Mouse (Mus musculus): ENCODE data around the gene Caln1. TPM values are rescaled to one million over a fixed set of nuclear protein-coding genes. Genes with fewer than 3 reads are reported as not detected.
"Not testable (repeated sequence)": the region's sequence is repeated elsewhere in the genome, so short reads cannot be mapped to it uniquely, and the experiment has no call there.

The Caln1 gene
- polyA plus RNA-seq, 1 experiment from 2014 or later: 49.3 TPM

DNA sequence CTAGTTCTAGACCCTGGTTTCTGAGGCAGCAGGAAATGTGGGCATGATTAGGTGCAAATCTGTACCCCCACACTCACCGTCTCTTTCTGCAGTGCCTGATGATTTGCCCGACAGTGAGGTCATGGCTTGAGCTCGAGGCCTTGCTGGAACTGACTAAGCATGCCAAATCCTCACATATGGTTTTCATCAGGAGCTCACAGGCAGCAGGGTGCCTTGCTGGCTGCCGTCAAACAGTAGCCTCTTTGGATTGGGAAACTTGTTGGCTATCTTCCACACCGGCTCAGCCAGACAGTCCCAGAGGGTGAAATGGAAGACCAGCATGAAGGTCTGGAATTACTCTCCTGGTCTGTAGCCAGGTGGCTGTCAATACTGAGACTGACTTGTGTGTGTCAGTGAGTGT lies 254.0 kb downstream of the Caln1 start:
- no peak overlapping the region for H3K9ac ChIP-seq (ENCODE audit: low read depth, low read length)
- no peaks in the 10 kb centered on the region for H3K36me3 ChIP-seq (ENCODE audit: control insufficient read depth, insufficient read depth, low read length)
- no peak overlapping the region for H3K27ac ChIP-seq (ENCODE audit: low read depth, low read length)
- WGBS: 30% methylated on average over 5 of the region's 5 CpGs
- ATAC-seq: peak; percentile 91
- H3K27me3 ChIP-seq (replicated peaks; ENCODE audit: control insufficient read depth, insufficient read depth, low read length): no peaks in the 10 kb centered on the region
- peaks cover 3% of the 10 kb centered on the region for H3K4me1 ChIP-seq (ENCODE audit: control insufficient read depth, insufficient read depth, low read depth, low read length)
- H3K4me2 ChIP-seq (ENCODE audit: low read length): no peak overlapping the region
- H3K4me3 ChIP-seq (ENCODE audit: low read length): no peak overlapping the region
- H3K9me3 ChIP-seq (ENCODE audit: control insufficient read depth, low read length): no peaks in the 10 kb centered on the region

DNA sequence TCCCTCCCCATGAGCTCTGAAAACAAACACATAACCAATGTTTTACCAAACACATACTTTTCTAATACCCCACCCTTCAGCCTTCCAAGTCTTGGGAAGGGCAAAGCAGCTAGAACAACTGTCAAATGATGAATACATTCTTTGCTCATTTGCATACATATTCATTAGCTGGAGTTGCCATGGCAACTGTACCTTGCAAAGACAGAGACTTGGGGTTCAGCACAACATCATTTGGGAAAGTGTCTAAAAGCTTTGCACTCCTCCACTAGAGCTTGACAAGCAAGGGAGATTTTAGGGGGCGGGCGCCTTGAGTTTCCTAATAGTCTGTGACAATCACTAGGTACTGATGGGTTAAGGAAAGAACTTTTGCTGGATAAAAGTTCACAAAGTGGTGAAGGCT lies 258.5 kb downstream of the Caln1 start:
- Histone ChIP-seq H3K27ac (ENCODE audit: low read depth, low read length) (no peak overlapping the region), H3K36me3 (ENCODE audit: control insufficient read depth, insufficient read depth, low read length) (no peaks in the 10 kb centered on the region), H3K4me2 (ENCODE audit: low read length) (no peak overlapping the region), H3K27me3 (replicated peaks; ENCODE audit: control insufficient read depth, insufficient read depth, low read length) (no peaks in the 10 kb centered on the region), H3K4me1 (ENCODE audit: control insufficient read depth, insufficient read depth, low read depth, low read length) (peaks cover 3% of the 10 kb centered on the region), H3K9ac (ENCODE audit: low read depth, low read length) (no peak overlapping the region), H3K4me3 (ENCODE audit: low read length) (no peak overlapping the region), H3K9me3 (ENCODE audit: control insufficient read depth, low read length) (no peaks in the 10 kb centered on the region)
- no peak for ATAC-seq
- WGBS: 86% methylated on average over 2 of the region's 2 CpGs

DNA sequence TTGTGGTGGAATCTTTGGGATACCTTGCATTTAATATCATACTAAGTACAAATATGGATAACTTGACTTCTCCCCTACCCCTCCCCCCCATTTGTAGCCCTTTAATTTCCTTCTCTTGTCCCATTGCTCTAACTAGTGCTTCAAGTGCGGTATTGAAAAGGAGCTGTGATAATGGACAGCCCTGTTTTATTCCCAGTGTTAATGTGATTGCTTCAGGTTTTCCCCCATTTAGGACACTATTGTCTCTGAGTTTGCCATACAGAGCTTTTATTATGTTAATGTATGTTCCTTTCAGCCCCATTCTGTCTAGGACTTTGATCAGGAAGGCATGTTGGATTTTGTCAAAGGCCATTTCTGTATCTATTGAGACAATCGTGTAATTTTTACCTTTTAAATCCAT lies 266.1 kb downstream of the Caln1 start:
- no peaks in the 10 kb centered on the region for H3K36me3 ChIP-seq (ENCODE audit: control insufficient read depth, insufficient read depth, low read length)
- no peaks in the 10 kb centered on the region for H3K27me3 ChIP-seq (replicated peaks; ENCODE audit: control insufficient read depth, insufficient read depth, low read length)
- H3K4me3 ChIP-seq (ENCODE audit: low read length): no peak overlapping the region
- H3K27ac ChIP-seq (ENCODE audit: low read depth, low read length): no peak overlapping the region
- ATAC-seq: no peak
- no peak overlapping the region for H3K4me2 ChIP-seq (ENCODE audit: low read length)
- H3K9me3 ChIP-seq (ENCODE audit: control insufficient read depth, low read length): 0 out of 2 replicates have a peak, but pooled peaks cover 2% of the 10 kb centered on the region
- no peak overlapping the region for H3K9ac ChIP-seq (ENCODE audit: low read depth, low read length)
- 20% methylated on average over 2 of the region's 2 CpGs for WGBS
- H3K4me1 ChIP-seq (ENCODE audit: control insufficient read depth, insufficient read depth, low read depth, low read length): no peaks in the 10 kb centered on the region

DNA sequence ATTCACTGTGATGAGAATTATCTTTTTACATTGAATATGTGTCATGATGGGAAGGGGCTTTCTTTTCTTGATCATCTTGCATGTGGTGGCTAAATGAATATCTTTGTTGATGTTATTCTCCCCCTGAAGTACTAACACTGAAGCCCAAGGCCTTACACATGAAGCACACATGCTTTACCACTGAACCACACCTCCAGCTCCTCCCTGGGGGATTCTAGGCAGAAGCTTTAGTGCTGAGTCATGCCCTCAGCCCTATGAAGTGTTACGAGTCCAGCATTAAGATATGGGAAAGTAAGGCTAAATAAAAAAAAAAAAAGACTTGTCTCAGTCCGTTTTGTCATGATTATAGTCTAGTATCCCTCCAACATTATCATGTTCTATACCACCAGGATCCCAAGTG lies 272.6 kb downstream of the Caln1 start:
- no peaks in the 10 kb centered on the region for H3K27me3 ChIP-seq (replicated peaks; ENCODE audit: control insufficient read depth, insufficient read depth, low read length)
- H3K36me3 ChIP-seq (ENCODE audit: control insufficient read depth, insufficient read depth, low read length): no peaks in the 10 kb centered on the region
- H3K27ac ChIP-seq (ENCODE audit: low read depth, low read length): no peak overlapping the region
- H3K4me1 ChIP-seq (ENCODE audit: control insufficient read depth, insufficient read depth, low read depth, low read length): no peaks in the 10 kb centered on the region
- no peak overlapping the region for H3K9ac ChIP-seq (ENCODE audit: low read depth, low read length)
- no peak for ATAC-seq
- H3K9me3 ChIP-seq (ENCODE audit: control insufficient read depth, low read length): 0 out of 2 replicates have a peak, but pooled peaks cover under 1% of the 10 kb centered on the region
- WGBS: 67% methylated on average over 2 of the region's 2 CpGs
- no peak overlapping the region for H3K4me2 ChIP-seq (ENCODE audit: low read length)
- no peak overlapping the region for H3K4me3 ChIP-seq (ENCODE audit: low read length)

DNA sequence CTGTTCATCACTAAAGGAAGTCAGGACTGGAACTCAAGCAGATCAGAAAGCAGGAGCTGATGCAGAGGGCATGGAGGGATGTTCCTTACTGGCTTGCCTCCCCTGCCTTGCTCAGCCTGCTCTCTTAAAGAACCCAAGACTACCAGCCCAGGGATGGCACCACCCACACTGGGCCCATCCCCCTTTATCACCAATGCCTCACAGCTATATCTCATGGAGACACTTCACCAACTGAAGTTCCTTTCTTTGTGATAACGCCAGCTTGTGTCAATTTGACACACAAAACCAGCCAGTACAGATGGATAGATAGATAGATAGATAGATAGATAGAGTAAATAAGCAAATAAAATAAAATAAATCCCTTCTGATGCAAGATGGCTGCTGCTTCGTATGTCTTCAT lies 276.9 kb downstream of the Caln1 start:
- not testable (repeated sequence) for H3K9ac ChIP-seq (ENCODE audit: low read depth, low read length); H3K27ac ChIP-seq (ENCODE audit: low read depth, low read length); H3K36me3 ChIP-seq (ENCODE audit: control insufficient read depth, insufficient read depth, low read length); H3K4me2 ChIP-seq (ENCODE audit: low read length); H3K9me3 ChIP-seq (ENCODE audit: control insufficient read depth, low read length); H3K27me3 ChIP-seq (replicated peaks; ENCODE audit: control insufficient read depth, insufficient read depth, low read length); ATAC-seq; H3K4me1 ChIP-seq (ENCODE audit: control insufficient read depth, insufficient read depth, low read depth, low read length); H3K4me3 ChIP-seq (ENCODE audit: low read length)
- 82% methylated on average over 2 of the region's 2 CpGs for WGBS

DNA sequence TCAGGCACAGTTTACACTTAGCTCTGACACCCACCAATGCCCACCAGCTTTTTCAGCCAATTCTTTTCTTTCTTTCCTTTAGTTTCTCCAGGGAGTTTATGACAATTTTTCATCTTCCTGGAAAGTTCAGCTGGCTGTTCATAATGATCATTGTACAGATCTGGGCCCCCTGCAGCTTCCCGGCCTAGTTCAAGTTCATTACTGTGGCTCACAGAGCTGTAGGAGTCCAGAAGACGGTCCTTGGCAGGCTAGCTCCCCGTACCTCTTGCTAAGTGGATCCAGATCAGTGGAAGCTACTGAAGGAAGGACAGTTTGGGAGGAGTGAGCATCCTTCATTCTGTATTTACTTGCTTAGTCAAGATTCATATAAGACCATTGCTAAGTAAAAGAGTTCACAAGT lies 288.9 kb downstream of the Caln1 start:
- H3K9ac ChIP-seq (ENCODE audit: low read depth, low read length): no peak overlapping the region

GRCm38 (mm10) chr5:130666091-130666490 lies 296.8 kb downstream of the Caln1 start:
- H3K9ac ChIP-seq (ENCODE audit: low read depth, low read length): no peak overlapping the region
- no peak overlapping the region for H3K4me2 ChIP-seq (ENCODE audit: low read length)
- H3K27me3 ChIP-seq (replicated peaks; ENCODE audit: control insufficient read depth, insufficient read depth, low read length): no peaks in the 10 kb centered on the region
- no peaks in the 10 kb centered on the region for H3K36me3 ChIP-seq (ENCODE audit: control insufficient read depth, insufficient read depth, low read length)
- no peaks in the 10 kb centered on the region for H3K9me3 ChIP-seq (ENCODE audit: control insufficient read depth, low read length)
- H3K4me3 ChIP-seq (ENCODE audit: low read length): no peak overlapping the region
- H3K27ac ChIP-seq (ENCODE audit: low read depth, low read length): no peak overlapping the region
- 89% methylated on average over 1 of the region's 1 CpGs for WGBS
- no peak for ATAC-seq
- H3K4me1 ChIP-seq (ENCODE audit: control insufficient read depth, insufficient read depth, low read depth, low read length): no peaks in the 10 kb centered on the region

More for the DNA sequence above, 288.9 kb downstream of the Caln1 start:
- H3K4me3 ChIP-seq (ENCODE audit: low read length): no peak overlapping the region
- WGBS: 61% methylated on average over 3 of the region's 3 CpGs
- no peaks in the 10 kb centered on the region for H3K27me3 ChIP-seq (replicated peaks; ENCODE audit: control insufficient read depth, insufficient read depth, low read length)
- H3K36me3 ChIP-seq (ENCODE audit: control insufficient read depth, insufficient read depth, low read length): no peaks in the 10 kb centered on the region
- no peaks in the 10 kb centered on the region for H3K4me1 ChIP-seq (ENCODE audit: control insufficient read depth, insufficient read depth, low read depth, low read length)
- H3K4me2 ChIP-seq (ENCODE audit: low read length): no peak overlapping the region
- no peak overlapping the region for H3K27ac ChIP-seq (ENCODE audit: low read depth, low read length)
- no peak for ATAC-seq
- H3K9me3 ChIP-seq (ENCODE audit: control insufficient read depth, low read length): no peaks in the 10 kb centered on the region

GRCm38 (mm10) chr5:130672588-130672987 lies 303.3 kb downstream of the Caln1 start:
- 59% methylated on average over 3 of the region's 3 CpGs for WGBS
- H3K9ac ChIP-seq (ENCODE audit: low read depth, low read length): no peak overlapping the region
- no peaks in the 10 kb centered on the region for H3K4me1 ChIP-seq (ENCODE audit: control insufficient read depth, insufficient read depth, low read depth, low read length)
- no peak overlapping the region for H3K4me3 ChIP-seq (ENCODE audit: low read length)
- ATAC-seq: no peak
- 0 out of 2 replicates have a peak, but pooled peaks cover 2% of the 10 kb centered on the region for H3K9me3 ChIP-seq (ENCODE audit: control insufficient read depth, low read length)
- no peaks in the 10 kb centered on the region for H3K36me3 ChIP-seq (ENCODE audit: control insufficient read depth, insufficient read depth, low read length)
- no peaks in the 10 kb centered on the region for H3K27me3 ChIP-seq (replicated peaks; ENCODE audit: control insufficient read depth, insufficient read depth, low read length)
- no peak overlapping the region for H3K4me2 ChIP-seq (ENCODE audit: low read length)
- H3K27ac ChIP-seq (ENCODE audit: low read depth, low read length): no peak overlapping the region

DNA sequence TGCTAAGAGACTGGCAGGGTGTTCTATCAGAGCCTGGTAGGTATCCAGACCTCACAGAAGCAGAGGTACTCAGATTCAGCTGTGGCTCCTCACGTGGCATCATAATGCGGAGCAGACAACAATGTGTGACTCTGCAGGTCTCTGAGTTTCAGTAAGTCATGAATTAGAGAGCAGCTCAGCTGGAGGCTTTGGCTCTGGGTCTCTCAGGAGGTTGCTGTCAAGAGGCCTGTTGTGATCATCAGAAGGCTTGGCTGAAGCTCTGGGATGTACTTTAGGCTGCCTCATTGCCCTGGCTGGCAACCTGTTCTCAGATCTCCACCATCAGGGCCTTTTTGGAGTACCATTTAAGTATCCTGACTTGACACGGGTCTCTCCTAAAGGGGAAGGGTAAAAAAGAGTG lies 303.8 kb downstream of the Caln1 start:
- H3K27me3 ChIP-seq (replicated peaks; ENCODE audit: control insufficient read depth, insufficient read depth, low read length): no peaks in the 10 kb centered on the region
- no peak overlapping the region for H3K27ac ChIP-seq (ENCODE audit: low read depth, low read length)
- H3K4me2 ChIP-seq (ENCODE audit: low read length): no peak overlapping the region
- WGBS: 75% methylated on average over 3 of the region's 3 CpGs
- no peaks in the 10 kb centered on the region for H3K36me3 ChIP-seq (ENCODE audit: control insufficient read depth, insufficient read depth, low read length)
- H3K4me1 ChIP-seq (ENCODE audit: control insufficient read depth, insufficient read depth, low read depth, low read length): no peaks in the 10 kb centered on the region
- ATAC-seq: no peak
- H3K4me3 ChIP-seq (ENCODE audit: low read length): no peak overlapping the region
- no peak overlapping the region for H3K9ac ChIP-seq (ENCODE audit: low read depth, low read length)
- H3K9me3 ChIP-seq (ENCODE audit: control insufficient read depth, low read length): 0 out of 2 replicates have a peak, but pooled peaks cover 2% of the 10 kb centered on the region

- Histone ChIP-seq H3K9ac (ENCODE audit: low read depth, low read length) (no peak overlapping the region), H3K27me3 (replicated peaks; ENCODE audit: control insufficient read depth, insufficient read depth, low read length) (no peaks in the 10 kb centered on the region), H3K27ac (ENCODE audit: low read depth, low read length) (no peak overlapping the region), H3K9me3 (ENCODE audit: control insufficient read depth, low read length) (no peaks in the 10 kb centered on the region), H3K4me1 (ENCODE audit: control insufficient read depth, insufficient read depth, low read depth, low read length) (no peaks in the 10 kb centered on the region), H3K36me3 (ENCODE audit: control insufficient read depth, insufficient read depth, low read length) (no peaks in the 10 kb centered on the region), H3K4me3 (ENCODE audit: low read length) (no peak overlapping the region), H3K4me2 (ENCODE audit: low read length) (no peak overlapping the region)
- no peak for ATAC-seq
- WGBS: 95% methylated on average over 2 of the region's 2 CpGs
Observed at GRCm38 (mm10) chr5:130677895-130678294, 308.6 kb downstream of the Caln1 start.

All from hindbrain, embryonic 16.5 days (tissue).